Mouse (Mus musculus) testis, adult 2 months (tissue): Measurements from ENCODE around the gene Stpg1.

Source experiments
- CTCF ChIP-seq: fragments of 200-500 bp; IDR thresholded peaks from 2 replicates; pipeline ENCODE4 v1.5.1; 2012; ENCODE audit warnings: low read depth, mild to moderate bottlenecking, inconsistent platforms, low read length, moderate library complexity; ENCODE audit not compliant: control insufficient read depth, insufficient read depth, insufficient replicate concordance
- POLR2A ChIP-seq: fragments of 200-500 bp; IDR thresholded peaks from 2 replicates; pipeline ENCODE4 v1.6.1; 2012; ENCODE audit warnings: low read depth, mild to moderate bottlenecking, inconsistent platforms, low read length, moderate library complexity; ENCODE audit not compliant: control insufficient read depth

DNA sequence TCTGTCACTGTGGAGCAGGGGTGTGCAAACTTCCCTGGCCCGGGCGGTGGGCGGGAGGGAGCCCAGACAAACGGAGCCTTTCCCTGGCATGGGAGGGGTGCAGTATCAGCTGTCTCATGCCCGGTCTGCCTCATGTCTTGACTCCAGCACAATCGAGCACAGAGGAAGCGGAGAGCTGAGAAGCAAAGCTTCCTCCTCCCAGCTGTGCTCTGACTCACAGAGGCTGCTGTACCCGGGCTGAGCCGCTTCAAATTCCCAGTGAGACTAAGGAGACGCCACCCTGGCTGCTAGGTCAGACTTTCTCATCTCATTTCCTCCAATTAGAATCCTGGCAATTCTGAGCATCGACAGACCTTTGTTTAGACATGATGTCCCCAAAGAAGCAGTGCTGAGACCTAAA lies 72.5 kb downstream of the Stpg1 start:
- TF ChIP-seq POLR2A (no peak), CTCF (no peak)
